Mouse (Mus musculus) heart, embryonic 10.5 days (tissue): ENCODE data around the gene Skil. TPM values are rescaled to one million over a fixed set of nuclear protein-coding genes. Genes with fewer than 3 reads are reported as not detected.

ENCODE experiments used
- DNase-seq: peaks from one replicate; pipeline ENCODE4 v3.0.0-alpha.2; 2017; ENCODE audit warnings: low spot score
- H3K27ac ChIP-seq: fragments of 300-500 bp; sonication (generic); 2 replicates; pipeline ENCODE4 v1.5.1; 2016; ENCODE audit warnings: mild to moderate bottlenecking
- H3K27me3 ChIP-seq: fragments of 300-500 bp; sonication (generic); 2 replicates; pipeline ENCODE4 v1.6.1; 2016; ENCODE audit warnings: mild to moderate bottlenecking; ENCODE audit not compliant: poor library complexity, insufficient read depth, severe bottlenecking
- H3K36me3 ChIP-seq: fragments of 300-500 bp; sonication (generic); 2 replicates; pipeline ENCODE4 v1.6.1; 2016; ENCODE audit warnings: mild to moderate bottlenecking, moderate library complexity
- H3K4me1 ChIP-seq: fragments of 300-500 bp; sonication (generic); 2 replicates; pipeline ENCODE4 v1.6.1; 2016; ENCODE audit warnings: mild to moderate bottlenecking
- H3K4me3 ChIP-seq: fragments of 300-500 bp; sonication (generic); 2 replicates; pipeline ENCODE4 v1.5.1; 2016; ENCODE audit warnings: mild to moderate bottlenecking, moderate library complexity
- H3K9me3 ChIP-seq: fragments of 300-500 bp; sonication (generic); 2 replicates; pipeline ENCODE4 v1.6.1; 2016; ENCODE audit warnings: mild to moderate bottlenecking, moderate library complexity
- WGBS: fragments of 180-500 bp; shearing (Covaris S2); methylation state at CpG from one replicate; pipeline ENCODE4 v1.1.7; 2016; 5-methylcytosine and 5-hydroxymethylcytosine counted together
- polyA plus RNA-seq: library from polyadenylated mRNA; unstranded; fragments of >200 nt; fragmentation: Nextera tagmentation; extraction: Ambion mirVana; gene quantifications from 2 replicates; pipeline ENCODE4 v1.2.1, GENCODE M21; 2016

Skil gene
- polyA plus RNA-seq, 1 experiment from 2014 or later, result 22.0 TPM

- Histone ChIP-seq H3K27ac (peak overlapping the region; percentile 99), H3K36me3 (peaks cover 11% of the 10 kb centered on the region), H3K27me3 (no peaks in the 10 kb centered on the region; the same call in 1 of the 2 replicates), H3K9me3 (no peaks in the 10 kb centered on the region), H3K4me3 (peak overlapping the region; percentile 99), H3K4me1 (peaks cover 24% of the 10 kb centered on the region)
- peak; percentile 78 for DNase-seq
- 3% methylated on average over 13 of the region's 13 CpGs for WGBS
Observed at GRCm38 (mm10) chr3:31093196-31093595, 1.7 kb upstream of the Skil start.

GRCm38 (mm10) chr3:31093627-31094351 is 1.1 kb upstream of the Skil start:
- 1% methylated on average over 43 of the region's 58 CpGs for WGBS
- Histone ChIP-seq H3K27me3 (no peaks in the 10 kb centered on the region), H3K27ac (peak overlapping the region; percentile 99), H3K4me3 (peak overlapping the region; percentile 99), H3K4me1 (peaks cover 25% of the 10 kb centered on the region), H3K36me3 (peaks cover 14% of the 10 kb centered on the region), H3K9me3 (no peaks in the 10 kb centered on the region)
- DNase-seq, result peak; percentile 84

- Histone ChIP-seq H3K4me1 (peaks cover 34% of the 10 kb centered on the region), H3K36me3 (peaks cover 14% of the 10 kb centered on the region)
- under 1% methylated on average over 25 of the region's 39 CpGs for WGBS
Observed at GRCm38 (mm10) chr3:31095179-31095490, 277 bp downstream of the Skil start.

GRCm38 (mm10) chr3:31095491-31096154 is 765 bp downstream of the Skil start:
- peak overlapping the region; percentile 99 for H3K27ac ChIP-seq
- under 1% methylated on average over 33 of the region's 33 CpGs for WGBS
- peaks cover 14% of the 10 kb centered on the region for H3K36me3 ChIP-seq
- no peaks in the 10 kb centered on the region for H3K27me3 ChIP-seq
- peak; percentile 84 for DNase-seq
- peak overlapping the region; percentile 99 for H3K4me3 ChIP-seq
- H3K9me3 ChIP-seq, result no peaks in the 10 kb centered on the region
- H3K4me1 ChIP-seq, result peaks cover 34% of the 10 kb centered on the region

More at GRCm38 (mm10) chr3:31095179-31095490, 277 bp downstream of the Skil start:
- Histone ChIP-seq H3K4me3 (peak overlapping the region; percentile 99), H3K27ac (peak overlapping the region; percentile 99), H3K9me3 (no peaks in the 10 kb centered on the region), H3K27me3 (no peaks in the 10 kb centered on the region)
- DNase-seq, result no peak

- no peaks in the 10 kb centered on the region for H3K9me3 ChIP-seq
- peak overlapping the region; percentile 99 for H3K27ac ChIP-seq
- H3K4me1 ChIP-seq, result peaks cover 27% of the 10 kb centered on the region
- WGBS, result 44% methylated on average over 10 of the region's 10 CpGs
- H3K4me3 ChIP-seq, result peak overlapping the region; percentile 99
- no peak for DNase-seq
- peaks cover 14% of the 10 kb centered on the region for H3K36me3 ChIP-seq
- H3K27me3 ChIP-seq, result no peaks in the 10 kb centered on the region
Observed at GRCm38 (mm10) chr3:31096155-31097101, 1.6 kb downstream of the Skil start.

- WGBS, result 85% methylated on average over 13 of the region's 13 CpGs
- H3K36me3 ChIP-seq, result peaks cover 14% of the 10 kb centered on the region
- H3K4me3 ChIP-seq, result no peak overlapping the region
- H3K27me3 ChIP-seq, result no peaks in the 10 kb centered on the region
- no peaks in the 10 kb centered on the region for H3K9me3 ChIP-seq
- H3K27ac ChIP-seq, result no peak overlapping the region
- H3K4me1 ChIP-seq, result peaks cover 30% of the 10 kb centered on the region
- peak; percentile 73 for DNase-seq
Observed at GRCm38 (mm10) chr3:31097102-31097720, 2.4 kb downstream of the Skil start.

- Histone ChIP-seq H3K36me3 (peaks cover 14% of the 10 kb centered on the region), H3K27ac (no peak overlapping the region), H3K4me1 (peaks cover 27% of the 10 kb centered on the region), H3K4me3 (no peak overlapping the region), H3K9me3 (no peaks in the 10 kb centered on the region), H3K27me3 (no peaks in the 10 kb centered on the region)
- peak; percentile 58 for DNase-seq
- 62% methylated on average over 11 of the region's 11 CpGs for WGBS
Observed at GRCm38 (mm10) chr3:31097976-31098375, 3.1 kb downstream of the Skil start.

GRCm38 (mm10) chr3:31098556-31098955 is 3.7 kb downstream of the Skil start:
- H3K36me3 ChIP-seq, result peaks cover 14% of the 10 kb centered on the region
- H3K27ac ChIP-seq, result no peak overlapping the region
- 82% methylated on average over 1 of the region's 1 CpGs for WGBS
- DNase-seq, result peak; percentile 20
- no peaks in the 10 kb centered on the region for H3K9me3 ChIP-seq
- H3K27me3 ChIP-seq, result no peaks in the 10 kb centered on the region
- no peak overlapping the region for H3K4me3 ChIP-seq
- peaks cover 26% of the 10 kb centered on the region for H3K4me1 ChIP-seq

GRCm38 (mm10) chr3:31100026-31100425 is 5.2 kb downstream of the Skil start:
- Histone ChIP-seq H3K27me3 (no peaks in the 10 kb centered on the region), H3K36me3 (peaks cover 14% of the 10 kb centered on the region), H3K27ac (no peak overlapping the region), H3K4me1 (peaks cover 27% of the 10 kb centered on the region), H3K4me3 (peak overlapping the region; percentile 18; the same call in 1 of the 2 replicates), H3K9me3 (no peaks in the 10 kb centered on the region)
- WGBS, result 77% methylated on average over 5 of the region's 5 CpGs
- DNase-seq, result no peak

- Histone ChIP-seq H3K27ac (no peak overlapping the region), H3K27me3 (no peaks in the 10 kb centered on the region), H3K36me3 (peaks cover 14% of the 10 kb centered on the region), H3K4me3 (no peak overlapping the region), H3K4me1 (peaks cover 27% of the 10 kb centered on the region), H3K9me3 (no peaks in the 10 kb centered on the region)
- WGBS, result 94% methylated on average over 3 of the region's 3 CpGs
- DNase-seq, result no peak
Observed at GRCm38 (mm10) chr3:31100802-31101201, 5.9 kb downstream of the Skil start.

- Histone ChIP-seq H3K4me3 (no peak overlapping the region), H3K27ac (no peak overlapping the region), H3K4me1 (peaks cover 15% of the 10 kb centered on the region), H3K9me3 (no peaks in the 10 kb centered on the region), H3K36me3 (no peaks in the 10 kb centered on the region; the same call in 1 of the 2 replicates), H3K27me3 (no peaks in the 10 kb centered on the region)
- no peak for DNase-seq
- WGBS, result 73% methylated on average over 6 of the region's 6 CpGs
Observed at GRCm38 (mm10) chr3:31104936-31105335, 10.1 kb downstream of the Skil start.

GRCm38 (mm10) chr3:31106597-31106996 is 11.7 kb downstream of the Skil start:
- Histone ChIP-seq H3K4me1 (peaks cover 11% of the 10 kb centered on the region; the same call in 1 of the 2 replicates), H3K9me3 (no peaks in the 10 kb centered on the region), H3K27me3 (no peaks in the 10 kb centered on the region), H3K36me3 (no peaks in the 10 kb centered on the region), H3K4me3 (no peak overlapping the region), H3K27ac (no peak overlapping the region)
- WGBS, result 89% methylated on average over 6 of the region's 6 CpGs
- DNase-seq, result no peak
